Mouse (Mus musculus) lung, postnatal 14 days (tissue): Measurements from ENCODE around the gene Asb4.
"Not testable (repeated sequence)": the region's sequence is repeated elsewhere in the genome, so short reads cannot be mapped to it uniquely, and the experiment has no call there.

Experiments used
- DNase-seq: peaks from one replicate; pipeline ENCODE4 v3.0.0; 2021

Asb4 gene

DNA sequence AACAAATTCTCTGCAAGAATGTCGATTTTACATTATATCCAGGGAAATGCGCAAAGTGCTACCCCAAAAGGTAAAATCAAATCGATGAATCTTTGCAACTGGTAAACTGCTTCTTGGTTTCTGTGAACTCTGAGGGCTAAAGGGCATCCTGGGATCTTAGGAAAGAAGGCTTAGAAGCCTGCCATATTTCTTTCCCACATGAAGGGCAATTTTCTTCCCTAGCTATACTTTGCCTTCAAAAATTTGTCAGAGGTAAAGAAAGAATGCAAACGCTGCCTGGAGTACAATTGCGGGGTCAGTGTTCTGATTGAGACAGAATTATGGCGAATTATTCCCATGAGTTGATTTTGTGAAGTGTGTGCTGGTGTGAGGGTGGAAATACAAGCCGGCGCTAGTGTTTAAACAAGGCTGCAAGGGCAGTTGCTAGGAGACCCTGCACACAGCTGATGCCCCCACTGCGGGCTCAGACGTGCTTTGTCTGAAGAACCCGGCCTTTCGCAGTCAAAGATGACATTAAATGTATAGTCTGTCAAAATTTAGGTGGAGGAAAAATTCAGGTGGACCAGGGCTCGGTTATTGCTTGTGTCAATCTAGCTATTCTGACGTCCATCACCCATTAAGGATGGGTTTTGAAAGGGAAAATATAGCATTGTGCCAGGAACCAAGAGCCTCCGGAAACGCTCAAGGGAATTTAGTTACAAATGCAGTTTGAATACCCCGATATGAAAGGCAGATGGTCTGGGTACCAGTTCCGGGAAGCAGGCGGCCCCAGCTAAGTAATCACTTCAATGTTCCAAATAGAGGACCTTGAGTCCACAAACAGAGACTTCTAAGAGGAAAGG is at the start of gene Asb4:
Gene Asb4, plus strand, starts transcription at position 51 of the 842 bp plus-strand sequence.
- no peak for DNase-seq

DNA sequence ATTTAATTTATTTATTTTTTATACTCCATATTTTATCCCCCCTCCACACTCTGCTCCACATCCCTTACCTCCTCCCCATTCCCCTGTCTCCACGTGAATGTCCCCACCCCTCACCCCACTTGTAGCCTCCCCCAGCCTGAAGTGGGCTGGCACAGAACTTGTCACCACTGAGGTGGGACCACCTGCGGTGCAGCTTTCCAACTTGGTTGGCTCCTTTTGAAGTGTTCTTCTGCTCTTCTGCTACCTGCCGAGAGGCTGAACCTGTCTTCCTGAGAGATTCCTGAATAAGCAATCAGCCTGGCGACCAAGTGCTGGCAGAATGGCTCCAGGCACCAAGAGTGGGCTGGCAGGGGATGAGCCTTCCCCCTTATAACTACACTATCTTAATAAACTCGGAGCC is 49.2 kb upstream of the Asb4 start:
- no peak for DNase-seq

DNA sequence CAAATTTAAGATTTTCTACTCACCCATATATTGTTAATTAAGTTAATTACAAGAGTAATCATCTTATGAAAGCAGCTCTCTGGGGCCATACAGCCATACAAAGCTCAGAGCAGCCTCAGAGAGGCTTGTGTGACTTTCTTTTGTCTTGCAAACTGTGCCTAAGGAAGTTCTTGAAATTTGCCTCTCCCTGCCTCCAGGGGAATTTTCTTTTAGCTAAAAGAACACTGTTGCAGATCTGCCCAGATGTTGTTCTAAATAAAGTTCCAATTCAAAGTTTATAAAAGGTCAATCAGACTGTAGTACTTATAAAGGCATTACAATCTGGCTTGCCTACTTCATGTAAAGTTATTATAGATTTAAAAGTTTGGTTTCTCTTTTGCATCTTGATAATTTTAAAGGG is 47.2 kb upstream of the Asb4 start:
- not testable (repeated sequence) for DNase-seq

DNA sequence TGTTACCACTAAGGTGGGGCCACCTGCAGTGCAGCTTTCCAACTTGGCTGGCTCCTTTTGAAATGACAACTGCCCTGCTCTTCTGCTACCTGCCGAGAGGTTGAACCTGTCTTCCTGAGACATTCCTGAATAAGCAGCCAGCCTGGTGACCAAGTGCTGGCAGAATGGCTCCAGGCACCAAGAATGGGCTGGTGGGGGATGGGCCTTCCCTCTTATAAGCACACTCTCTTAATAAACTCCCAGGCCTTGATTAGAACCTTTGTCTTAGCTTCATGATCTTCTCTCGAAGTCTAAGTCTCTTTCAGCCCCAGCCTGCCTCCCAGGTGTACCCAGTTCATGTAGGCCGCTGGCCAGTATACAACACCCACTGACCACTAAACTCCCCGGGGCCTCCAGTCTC is 44.4 kb upstream of the Asb4 start:
- not testable (repeated sequence) for DNase-seq

DNA sequence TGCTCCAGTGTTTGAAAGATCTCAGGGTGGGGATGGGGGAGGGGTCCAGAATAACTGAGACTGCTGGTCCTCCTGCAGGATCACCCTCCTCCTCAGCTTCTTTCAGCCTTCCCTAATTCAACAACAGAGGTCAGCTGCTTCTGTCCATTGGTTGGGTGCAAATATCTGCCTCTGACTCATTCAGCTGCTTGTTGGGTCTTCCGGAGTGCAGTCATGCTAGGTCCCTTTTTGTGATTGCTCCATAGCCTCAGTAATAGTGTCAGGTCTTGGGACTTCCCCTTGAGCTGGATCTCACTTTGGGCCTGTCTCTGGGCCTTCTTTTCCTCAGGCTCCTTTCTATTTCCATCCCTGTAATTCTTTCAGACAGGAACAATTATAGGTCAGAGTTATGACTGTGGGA is 43.9 kb upstream of the Asb4 start:
- not testable (repeated sequence) for DNase-seq

DNA sequence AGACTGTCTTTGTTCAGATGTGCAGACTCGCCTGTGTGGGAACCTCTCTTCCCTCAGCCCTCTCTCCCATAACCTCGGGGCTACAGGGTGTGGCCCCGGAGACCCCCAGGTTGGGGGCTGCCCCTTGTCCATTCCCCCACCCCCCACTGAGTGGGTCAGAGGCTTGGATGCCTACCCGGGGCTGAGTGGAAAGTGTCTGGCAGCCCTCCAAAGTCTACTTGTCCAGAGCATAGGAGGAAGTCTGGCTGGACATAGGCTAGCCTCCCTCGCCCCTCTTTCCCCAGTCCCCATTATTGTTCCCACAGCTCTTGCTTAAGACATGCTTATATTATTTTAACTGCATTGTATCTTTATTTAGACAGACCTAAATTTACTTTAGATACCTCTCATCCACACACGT is 38.9 kb upstream of the Asb4 start:
- peak; percentile 8 for DNase-seq

DNA sequence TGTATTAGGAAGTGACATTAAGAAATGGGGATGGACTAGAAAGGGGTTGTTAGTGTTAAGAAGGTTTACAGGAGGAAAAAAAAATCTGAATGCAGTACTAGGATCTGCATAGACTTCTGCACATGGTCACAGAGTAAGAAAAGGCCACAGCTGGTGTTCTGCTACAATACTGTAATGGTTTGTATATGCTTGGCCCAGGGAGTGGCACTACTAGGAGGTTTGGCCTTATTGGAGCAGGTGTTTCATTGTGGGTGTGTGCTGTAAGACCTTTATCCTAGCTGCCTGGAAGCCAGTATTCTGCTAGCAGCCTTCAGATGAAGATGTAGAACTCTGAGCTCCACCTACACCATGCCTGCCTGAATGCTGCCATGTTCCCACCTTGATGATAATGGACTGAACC is 25.3 kb upstream of the Asb4 start:
- DNase-seq = no peak

DNA sequence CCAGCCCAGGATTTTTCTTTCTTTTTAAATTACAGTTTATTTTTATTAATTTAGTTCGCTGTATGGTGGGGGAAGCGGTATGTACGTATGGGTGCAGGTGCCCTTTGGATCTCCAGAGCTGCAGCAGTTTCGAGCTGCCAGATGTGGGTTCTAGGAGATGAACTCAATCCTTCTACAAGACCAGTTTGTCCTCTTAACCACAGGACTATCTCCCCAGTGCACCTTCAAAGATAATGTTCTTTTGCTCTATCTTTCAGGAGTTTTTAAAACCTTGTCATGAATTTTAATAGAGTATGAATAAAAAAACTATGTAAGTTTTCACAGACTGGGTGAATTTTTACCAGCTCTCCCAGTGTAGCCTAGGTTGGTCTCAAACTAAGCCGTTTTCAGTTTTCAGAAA is 22.8 kb upstream of the Asb4 start:
- DNase-seq = no peak

DNA sequence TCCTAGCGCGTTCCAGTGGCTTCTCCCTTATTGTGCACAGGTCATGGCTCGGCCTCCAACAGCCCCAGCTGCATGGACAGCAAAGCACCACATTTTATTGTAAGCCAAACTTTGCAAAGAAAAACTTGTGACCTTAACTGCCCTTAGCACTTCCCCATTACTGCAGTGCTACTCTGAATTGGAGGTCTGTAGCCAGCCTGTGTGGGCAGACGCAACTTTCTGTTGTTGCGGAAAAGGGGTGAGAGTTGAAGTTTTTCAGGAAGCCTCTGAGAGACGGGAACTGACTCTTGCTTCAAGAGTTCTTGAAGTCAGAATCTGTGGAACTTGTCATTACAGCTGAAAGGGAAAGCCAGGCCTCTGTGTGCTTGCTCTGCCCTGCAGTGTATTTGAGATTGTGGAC is 21.2 kb upstream of the Asb4 start:
- no peak for DNase-seq

DNA sequence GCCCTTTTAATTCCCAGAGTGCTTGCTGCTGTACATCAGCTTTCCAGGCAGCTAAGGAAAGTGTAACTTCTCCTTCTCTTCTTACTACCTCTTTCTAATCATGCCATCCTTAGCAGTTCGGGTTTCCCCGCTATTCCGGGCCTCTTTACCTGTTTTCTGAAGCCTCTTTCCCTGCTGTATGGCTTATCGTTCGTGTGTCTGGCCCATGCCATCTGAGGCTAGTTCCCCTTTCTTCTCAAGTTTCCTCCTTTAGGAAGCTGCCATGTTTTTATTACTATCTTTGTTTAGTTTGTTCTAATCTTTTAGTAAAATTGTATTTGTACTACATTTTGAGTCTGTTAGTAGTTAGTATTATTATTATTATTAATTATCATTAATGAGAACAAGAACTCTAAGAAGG is 17.3 kb upstream of the Asb4 start:
- no peak for DNase-seq

DNA sequence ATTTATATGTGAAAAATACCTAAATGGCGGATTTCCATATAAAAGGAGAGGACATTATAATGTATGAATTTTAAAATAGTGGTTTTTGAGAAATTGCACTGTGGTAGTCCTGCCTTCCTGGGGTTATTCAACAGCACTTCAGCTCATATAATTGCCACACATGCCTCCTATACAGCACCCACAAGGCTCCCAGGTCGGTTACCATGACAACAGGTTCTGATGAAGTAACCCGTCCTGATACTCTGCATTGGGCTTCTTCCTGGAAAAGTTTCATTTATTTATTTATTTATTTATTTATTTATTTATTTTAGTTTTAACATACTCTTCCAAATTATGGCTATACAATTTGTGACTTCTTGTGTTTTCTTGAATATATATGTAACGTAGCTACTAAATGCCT is 6.3 kb upstream of the Asb4 start:
- DNase-seq = no peak

DNA sequence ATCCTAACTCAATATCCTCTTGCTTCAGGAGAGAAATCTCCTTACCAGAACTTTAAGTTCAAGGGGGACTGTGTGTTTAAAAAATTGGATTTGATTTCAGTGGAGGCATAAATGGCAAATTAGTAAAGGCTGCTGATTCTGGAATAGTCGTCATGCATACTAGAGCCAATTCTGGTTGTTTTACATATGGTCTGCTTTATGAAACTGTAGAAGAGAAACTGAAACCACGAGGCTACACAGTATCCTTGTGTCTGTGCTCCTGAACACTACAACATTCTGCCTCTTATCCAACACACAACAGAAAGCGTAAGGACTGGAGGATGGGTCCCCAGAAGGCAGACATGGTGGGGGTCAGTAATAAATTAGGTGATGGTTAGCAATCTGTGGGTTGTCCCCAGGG is 4.1 kb upstream of the Asb4 start:
- DNase-seq = no peak

DNA sequence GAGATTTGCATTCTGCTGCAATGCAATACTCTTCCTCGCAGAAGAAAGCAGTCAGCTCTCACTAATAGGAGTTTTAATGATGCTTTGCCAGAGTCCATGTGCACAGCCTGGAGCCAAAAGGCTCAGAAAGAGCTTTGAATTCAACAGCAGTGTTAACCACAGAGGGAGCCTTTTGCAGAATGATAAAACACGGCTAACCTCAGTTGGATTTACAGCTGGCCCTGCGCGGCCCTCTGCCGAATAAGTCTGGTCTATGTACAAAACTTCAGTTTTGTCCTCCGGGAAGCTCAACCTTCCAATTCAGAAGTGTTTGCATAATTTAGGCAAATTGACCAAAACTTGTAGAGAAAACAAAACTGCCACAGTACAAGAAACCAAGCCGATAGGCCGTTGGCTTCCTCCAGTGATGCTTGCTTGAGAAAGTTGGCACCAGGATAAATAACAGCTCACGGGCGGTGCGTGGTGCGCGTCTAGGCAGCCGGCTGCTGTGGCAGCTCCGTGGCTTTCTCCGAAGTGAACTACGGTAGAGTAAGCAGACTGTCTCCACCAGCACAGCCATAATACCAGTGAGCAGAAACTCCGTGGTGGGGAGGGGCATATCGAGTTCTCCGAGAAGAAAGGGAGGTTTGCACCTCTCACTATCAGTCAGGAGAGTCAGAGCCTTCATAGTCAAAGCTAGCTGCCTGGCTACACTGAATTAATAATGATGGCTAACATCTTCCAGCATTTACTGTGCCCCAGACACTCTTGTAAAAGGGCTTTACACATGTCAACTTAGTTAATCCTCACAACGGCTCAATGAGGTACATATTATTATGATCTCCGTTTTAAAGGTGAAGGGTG is 3.2 kb upstream of the Asb4 start:
- DNase-seq = no peak

DNA sequence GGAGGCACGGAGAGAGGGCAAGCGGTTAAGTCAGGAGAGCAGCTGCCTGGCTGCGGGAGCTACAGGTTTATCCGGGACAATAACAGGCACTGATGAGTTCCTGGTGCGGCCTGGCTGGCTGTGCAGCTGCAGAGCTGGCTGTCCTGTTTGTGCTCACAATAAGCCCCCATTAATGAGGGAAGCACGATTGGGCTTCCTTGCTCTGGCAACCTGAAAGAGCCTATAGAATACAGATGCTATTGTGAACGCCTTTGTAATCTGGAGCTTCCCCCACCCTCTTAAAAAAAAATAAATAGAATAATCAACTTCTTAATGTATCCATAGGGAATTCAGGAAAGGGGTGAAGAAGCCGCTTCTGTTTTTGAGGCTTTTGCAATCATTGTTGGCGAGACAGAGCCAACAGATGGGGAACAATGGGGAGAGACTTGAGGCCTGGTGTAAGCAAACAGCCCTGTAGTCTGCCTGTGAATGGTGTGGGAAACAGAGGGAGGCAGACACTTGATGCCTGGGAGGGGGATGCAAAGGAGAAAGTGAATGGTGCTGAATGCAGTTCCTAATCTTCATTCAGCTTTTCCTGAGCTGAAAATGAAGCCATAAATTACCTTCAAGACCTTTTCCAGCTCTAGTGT is 2.4 kb upstream of the Asb4 start:
- DNase-seq = no peak

DNA sequence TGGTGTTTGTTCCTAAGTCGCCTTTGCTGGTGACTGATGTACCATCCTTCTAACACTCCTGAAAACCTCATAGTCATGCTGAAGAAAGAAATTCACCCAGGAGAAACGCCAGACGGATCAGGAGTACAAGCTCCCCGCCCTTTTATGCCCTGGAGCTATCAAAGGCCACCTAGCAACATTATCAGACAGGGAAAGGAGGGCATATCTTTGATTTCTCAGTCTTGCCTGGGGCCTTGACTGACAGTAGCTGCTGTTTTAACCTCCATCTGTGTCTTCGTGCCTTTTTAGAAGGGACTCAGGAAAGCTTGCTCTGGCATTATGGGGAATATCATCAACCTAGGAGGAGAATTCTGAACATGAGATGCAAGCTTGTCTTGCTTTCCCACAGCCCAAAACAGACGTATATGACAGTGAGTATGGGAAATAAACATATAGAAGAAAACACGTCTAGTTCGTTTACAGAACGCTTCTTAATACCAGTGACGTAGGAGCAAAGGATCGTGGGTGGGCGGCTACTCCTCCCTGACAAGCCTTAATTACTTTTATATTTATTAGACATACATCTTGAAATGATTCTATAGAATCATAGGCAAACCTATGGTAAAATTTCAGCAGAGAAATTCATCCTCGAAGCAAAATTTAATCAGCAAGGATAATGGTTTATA is 1.1 kb upstream of the Asb4 start:
- DNase-seq = no peak

DNA sequence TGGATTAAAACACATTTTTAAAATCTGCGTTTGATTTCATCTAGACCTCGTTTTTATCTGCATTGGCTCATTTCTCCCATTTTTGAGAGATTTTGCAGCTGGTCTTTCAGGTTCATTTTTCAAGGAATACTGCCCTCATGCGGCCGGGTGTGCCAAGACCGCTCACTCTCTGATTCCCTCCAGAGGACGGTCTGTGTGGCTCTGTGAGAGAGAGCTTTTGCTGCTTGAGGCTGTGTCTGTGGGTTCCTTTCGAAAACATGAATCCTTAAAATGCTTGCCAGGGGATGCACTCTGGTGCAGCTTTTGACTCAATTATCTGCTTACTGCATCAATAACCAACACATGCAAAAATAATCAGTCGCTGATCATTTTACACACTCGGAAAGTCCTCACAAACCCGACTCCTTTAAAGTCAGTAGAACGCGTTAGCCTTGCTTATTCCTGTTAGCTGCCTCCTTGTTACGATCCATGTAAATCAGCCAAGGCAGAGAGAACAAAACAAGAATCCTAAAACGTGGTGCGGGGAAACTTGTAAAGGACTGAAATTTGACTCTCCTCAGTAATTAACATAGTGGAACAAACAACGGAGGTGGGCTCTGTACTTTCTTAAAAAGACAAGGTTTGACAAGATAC is 487 bp upstream of the Asb4 start:
- DNase-seq = peak; percentile 87

DNA sequence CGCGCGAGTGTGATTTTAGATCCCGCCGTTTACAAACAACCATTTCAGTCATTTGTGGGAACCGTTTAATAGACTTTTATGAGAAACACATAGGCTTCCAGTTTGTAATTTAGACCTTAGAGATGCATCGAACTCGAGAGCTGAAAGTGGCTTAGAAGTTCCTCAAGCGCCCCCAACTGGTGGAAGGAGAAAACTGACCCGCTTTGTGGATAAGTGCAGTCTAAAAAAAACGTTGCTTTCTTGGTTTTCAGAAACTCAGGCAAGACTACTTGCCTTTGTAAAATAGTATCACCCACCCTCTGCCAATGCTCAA is 948 bp downstream of the Asb4 start:
- peak; percentile 81 for DNase-seq

DNA sequence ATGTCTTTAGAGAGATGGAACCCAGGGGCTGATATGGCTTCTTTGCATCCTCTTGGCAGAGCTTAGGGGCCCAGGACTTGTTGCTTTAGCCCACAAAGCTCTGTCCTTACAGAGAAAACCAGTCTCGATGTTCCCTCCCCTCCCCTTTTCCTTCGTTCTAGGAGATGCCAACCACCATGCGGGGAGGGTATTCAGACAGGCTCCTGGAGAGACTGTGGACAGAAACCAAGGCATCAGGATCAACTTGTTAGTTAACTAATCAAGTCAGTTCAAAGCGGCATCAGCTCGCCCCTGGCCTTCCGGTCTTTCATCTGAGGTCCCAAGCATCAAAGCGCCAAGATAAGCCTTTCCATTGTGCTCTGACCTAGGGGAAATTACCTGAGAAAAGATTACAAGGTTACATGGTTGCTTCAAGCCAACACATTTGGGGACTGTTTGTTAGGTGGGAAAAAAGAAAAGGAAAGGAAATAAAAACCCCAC is 2.0 kb downstream of the Asb4 start:
- DNase-seq = no peak

DNA sequence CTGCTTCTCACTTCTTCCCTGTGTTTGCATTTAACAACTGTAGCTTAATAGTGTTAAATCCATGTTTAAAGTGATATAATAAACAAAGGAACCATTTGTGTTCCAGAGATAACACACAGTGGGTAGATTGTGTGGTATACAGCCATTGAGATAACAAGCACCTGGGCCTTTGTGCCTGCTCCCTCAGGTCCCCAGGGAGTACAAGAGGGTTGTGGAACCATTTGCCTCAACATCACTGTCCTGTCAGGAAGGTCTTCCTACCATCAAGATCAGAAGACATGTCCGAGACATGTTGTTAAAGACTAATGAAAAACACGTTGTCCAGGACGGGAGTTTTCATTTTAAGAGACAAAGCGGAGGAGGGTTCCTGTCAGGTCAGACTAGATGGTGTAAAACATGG is 3.3 kb downstream of the Asb4 start:
- no peak for DNase-seq

DNA sequence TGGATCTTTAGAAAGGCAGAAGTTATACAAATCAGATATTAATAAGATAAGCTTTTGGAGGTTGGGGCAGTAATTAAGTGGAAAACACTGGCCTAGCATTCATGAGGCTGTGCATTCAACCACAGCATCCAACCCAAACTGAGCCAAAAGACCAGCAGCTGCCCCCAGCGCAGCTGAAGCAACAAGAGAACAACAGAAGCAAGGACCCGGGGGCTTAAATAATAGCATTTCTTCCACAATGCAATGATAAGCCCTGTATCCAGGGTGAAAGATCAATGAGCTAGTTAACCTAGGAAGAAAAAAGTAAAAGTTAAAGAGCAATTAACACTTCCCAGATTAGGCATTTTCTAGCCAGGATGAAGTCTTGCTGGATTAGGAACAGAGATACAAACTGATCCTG is 4.2 kb downstream of the Asb4 start:
- no peak for DNase-seq

DNA sequence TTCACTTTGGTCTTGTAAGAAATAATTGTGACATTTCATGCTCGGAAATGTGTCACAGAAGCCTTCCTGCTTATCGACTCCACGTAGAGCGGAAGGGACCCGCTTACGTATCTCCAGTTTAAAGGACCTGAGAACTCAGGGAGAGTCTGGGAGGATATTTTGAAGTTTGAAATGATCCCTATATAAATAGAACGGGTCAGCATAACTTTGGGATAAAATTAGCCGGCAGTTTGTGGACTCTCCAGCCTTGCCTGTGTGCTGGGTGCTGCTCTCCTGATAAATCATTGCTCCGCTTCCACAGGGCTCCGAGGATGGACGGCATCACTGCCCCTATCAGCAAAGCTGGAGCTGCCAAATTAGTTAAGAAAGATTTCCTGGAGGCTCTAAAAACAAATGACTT is 7.1 kb downstream of the Asb4 start:
- no peak for DNase-seq

DNA sequence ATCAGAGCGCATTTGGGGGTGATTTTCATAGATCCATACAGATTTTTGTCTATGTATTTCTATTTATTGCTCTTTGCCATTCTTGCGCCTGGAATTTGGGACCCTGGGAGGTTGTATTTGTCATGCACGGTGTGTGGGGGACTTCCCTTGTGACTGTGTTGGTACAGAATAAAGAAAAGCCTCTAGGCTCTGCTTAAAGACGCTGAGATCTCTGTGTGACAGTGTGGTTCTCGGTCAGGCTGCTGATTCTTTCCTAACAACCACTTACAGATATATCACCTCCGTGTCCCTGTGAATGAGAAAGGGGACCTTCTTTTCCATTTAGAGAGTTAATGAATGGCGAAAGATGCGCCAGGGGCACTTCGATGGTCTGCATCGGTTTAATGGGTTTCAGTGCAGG is 7.8 kb downstream of the Asb4 start:
- no peak for DNase-seq

DNA sequence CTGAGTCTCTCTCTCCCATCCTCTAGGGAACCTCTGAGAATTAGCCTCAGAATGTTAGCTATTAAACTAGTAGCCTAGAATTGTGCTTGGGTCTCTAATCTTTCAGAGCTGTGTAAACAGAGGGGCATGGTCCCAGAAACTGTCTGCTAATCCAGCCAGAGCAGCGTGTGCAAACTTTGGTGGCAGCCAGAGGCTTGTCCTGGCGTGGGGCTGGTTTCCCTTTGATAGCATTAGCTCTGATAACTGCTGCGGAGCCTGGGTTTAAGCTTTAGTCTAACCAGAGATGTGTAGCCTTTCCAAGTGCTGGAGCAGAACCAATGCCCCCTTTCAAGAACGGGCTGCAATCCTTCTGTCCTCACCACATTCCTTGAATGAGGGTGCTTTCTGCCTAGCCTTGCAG is 11.8 kb downstream of the Asb4 start:
- no peak for DNase-seq
